Comparison of ENCODE assay signal across 8 mouse cellular contexts in the genomic region with DNA sequence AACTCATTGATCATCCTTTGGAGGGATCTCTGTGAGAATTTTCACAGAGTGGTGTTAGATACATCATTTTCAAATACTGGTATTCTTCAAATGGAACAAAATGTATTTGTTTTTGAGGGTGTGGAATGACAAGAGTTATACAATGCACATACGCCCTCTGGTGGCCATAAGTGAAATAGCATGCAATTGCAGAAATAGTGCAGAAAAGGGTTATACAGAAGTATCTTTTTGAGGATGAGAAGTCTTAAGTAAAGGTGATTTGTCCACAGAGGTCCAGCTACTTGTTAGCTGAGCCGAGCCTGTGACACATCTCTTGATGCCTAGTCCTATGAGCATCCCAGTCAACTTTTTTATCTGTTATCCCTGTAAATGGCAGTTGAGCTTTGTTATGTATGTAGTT.
DNase-seq lines count a peak whose midpoint lies in the region; ATAC-seq lines count a peak whose summit lies in the region.

No protein-coding gene starts in this region.

- no peaks in the 10 kb centered on the region for H3K9me3 ChIP-seq in heart, embryonic 11.5 days (replicated peaks; ENCODE audit: control insufficient read depth, low read length)
- no peaks in the 10 kb centered on the region for H3K9me3 ChIP-seq in midbrain, embryonic 14.5 days (ENCODE audit: control insufficient read depth, low read length)
- H3K9me3 ChIP-seq in midbrain, embryonic 16.5 days (replicated peaks; ENCODE audit: control insufficient read depth, low read length, poor library complexity, severe bottlenecking) = no peaks in the 10 kb centered on the region

- no peaks in the 10 kb centered on the region for H3K36me3 ChIP-seq in heart, embryonic 11.5 days (ENCODE audit: control insufficient read depth, insufficient read depth, low read length)
- no peaks in the 10 kb centered on the region for H3K36me3 ChIP-seq in midbrain, embryonic 14.5 days (ENCODE audit: control insufficient read depth, insufficient read depth, low read length)
- H3K36me3 ChIP-seq in midbrain, embryonic 16.5 days (ENCODE audit: control insufficient read depth, insufficient read depth, low read length) = no peaks in the 10 kb centered on the region

- H3K27ac ChIP-seq in heart, embryonic 11.5 days (ENCODE audit: low read depth, low read length) = no peak overlapping the region
- H3K27ac ChIP-seq in midbrain, embryonic 14.5 days (replicated peaks; ENCODE audit: low read depth, low read length) = no peak overlapping the region
- H3K27ac ChIP-seq in midbrain, embryonic 16.5 days (ENCODE audit: low read length) = no peak overlapping the region

- no peak overlapping the region for H3K4me3 ChIP-seq in heart, embryonic 11.5 days (ENCODE audit: low read depth, low read length)
- H3K4me3 ChIP-seq in midbrain, embryonic 14.5 days (replicated peaks; ENCODE audit: low read depth, low read length) = no peak overlapping the region
- no peak overlapping the region for H3K4me3 ChIP-seq in midbrain, embryonic 16.5 days (ENCODE audit: low read depth, low read length)

- no peaks in the 10 kb centered on the region for H3K27me3 ChIP-seq in heart, embryonic 11.5 days (ENCODE audit: control insufficient read depth, insufficient read depth, low read length)
- no peaks in the 10 kb centered on the region for H3K27me3 ChIP-seq in midbrain, embryonic 14.5 days (ENCODE audit: control insufficient read depth, insufficient read depth, low read length)
- no peaks in the 10 kb centered on the region for H3K27me3 ChIP-seq in midbrain, embryonic 16.5 days (ENCODE audit: control insufficient read depth, insufficient read depth, low read depth, low read length)

- no peak for ATAC-seq in heart, embryonic 11.5 days (replicated peaks; ENCODE audit: insufficient number of reproducible peaks, low FRiP score, low TSS enrichment)
- no peak for ATAC-seq in midbrain, embryonic 14.5 days (ENCODE audit: low FRiP score, low TSS enrichment)
- ATAC-seq in midbrain, embryonic 16.5 days = no peak

- H3K4me2 ChIP-seq in heart, embryonic 11.5 days = no peak overlapping the region
- H3K4me2 ChIP-seq in midbrain, embryonic 14.5 days (ENCODE audit: low read length) = no peak overlapping the region
- H3K4me2 ChIP-seq in midbrain, embryonic 16.5 days (ENCODE audit: low read length) = no peak overlapping the region

- no peaks in the 10 kb centered on the region for H3K4me1 ChIP-seq in heart, embryonic 11.5 days (ENCODE audit: control insufficient read depth, insufficient read depth, low read length)
- no peaks in the 10 kb centered on the region for H3K4me1 ChIP-seq in midbrain, embryonic 14.5 days (ENCODE audit: control insufficient read depth, insufficient read depth, low read length)
- H3K4me1 ChIP-seq in midbrain, embryonic 16.5 days (ENCODE audit: control insufficient read depth, insufficient read depth, low read length) = no peaks in the 10 kb centered on the region

- peak; percentile 63 for DNase-seq in heart, adult 11 months
- DNase-seq in midbrain, embryonic 14.5 days = peak; percentile 74
- DNase-seq in R1 (ENCODE audit: low read depth, low spot score) = peak; percentile 21
- peak; percentile 2 to 27 for DNase-seq in heart, postnatal 14 days
- peak; percentile 7 for DNase-seq in skeletal muscle tissue, adult 2 months (ENCODE audit: low read depth, low spot score)
- DNase-seq in gastrocnemius, postnatal 36 days = no peak

- no peak overlapping the region for H3K9ac ChIP-seq in heart, embryonic 11.5 days (ENCODE audit: low read depth, low read length)
- H3K9ac ChIP-seq in midbrain, embryonic 14.5 days (replicated peaks; ENCODE audit: low read length) = no peak overlapping the region
- no peak overlapping the region for H3K9ac ChIP-seq in midbrain, embryonic 16.5 days (ENCODE audit: low read depth, low read length)

- intact Hi-C loops in heart, postnatal 14 days (cut with DNase I) = loop anchor here (1.0 to 5.0 kb wide), 3 partner anchors 116 to 185 kb away; no protein-coding TSS in a partner anchor
- intact Hi-C loops in gastrocnemius, postnatal 36 days (cut with DNase I) = loop anchor here (5.0 kb wide), 3 partner anchors 50 to 165 kb away; a partner anchor contains a TSS

- 9% methylated on average over 2 of the region's 2 CpGs for WGBS in heart, embryonic 11.5 days (ENCODE audit: insufficient replicate concordance)
- 16% methylated on average over 2 of the region's 2 CpGs for WGBS in midbrain, embryonic 14.5 days
- 18% methylated on average over 2 of the region's 2 CpGs for WGBS in midbrain, embryonic 16.5 days

Comparison
In these comparisons a context has a peak if more than half of its experiments do, and no peak if none do; other contexts are left out.
1. DNase-seq: peak in heart, adult 11 months (single experiment), midbrain, embryonic 14.5 days (single experiment), R1 (single experiment), heart, postnatal 14 days (2 of 2) and skeletal muscle tissue, adult 2 months (single experiment); none in gastrocnemius, postnatal 36 days (0 of 2).